Mouse (Mus musculus) heart, postnatal 0 days (tissue): Measurements from ENCODE around the gene Map7d3.

Source experiments
- CTCF ChIP-seq: IDR thresholded peaks from 2 replicates; pipeline ENCODE4 v1.5.1; 2016; ENCODE audit warnings: antibody characterized with exemption, control low read depth, low read depth
- EP300 ChIP-seq: IDR thresholded peaks from 2 replicates; pipeline ENCODE4 v1.6.1; 2016; ENCODE audit warnings: antibody characterized with exemption, low read depth

DNA sequence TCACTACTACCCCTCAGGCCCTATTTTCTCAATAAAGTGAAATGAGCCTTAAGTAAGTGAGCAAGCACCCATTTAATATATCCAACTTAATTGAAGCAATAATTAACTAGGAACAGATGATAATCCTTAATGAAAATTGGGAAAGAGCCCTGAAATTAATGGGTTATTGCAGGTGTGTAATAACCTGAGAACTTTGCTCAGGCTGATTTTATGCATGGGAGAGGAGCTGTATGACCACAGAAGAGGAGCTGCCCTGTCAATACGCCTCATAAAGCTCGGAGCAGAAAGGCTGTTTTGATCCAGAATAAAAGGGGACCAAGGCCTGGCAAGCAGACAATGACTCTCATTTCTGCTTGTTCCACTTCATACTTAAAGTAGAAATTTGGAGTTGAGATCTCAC, 47.7 kb upstream of the Map7d3 start, which contains the start of gene Adgrg4:
- TF ChIP-seq CTCF: no peak
- TF ChIP-seq EP300: no peak
